ENCODE assay signal across 17 mouse cellular contexts in the genomic region with DNA sequence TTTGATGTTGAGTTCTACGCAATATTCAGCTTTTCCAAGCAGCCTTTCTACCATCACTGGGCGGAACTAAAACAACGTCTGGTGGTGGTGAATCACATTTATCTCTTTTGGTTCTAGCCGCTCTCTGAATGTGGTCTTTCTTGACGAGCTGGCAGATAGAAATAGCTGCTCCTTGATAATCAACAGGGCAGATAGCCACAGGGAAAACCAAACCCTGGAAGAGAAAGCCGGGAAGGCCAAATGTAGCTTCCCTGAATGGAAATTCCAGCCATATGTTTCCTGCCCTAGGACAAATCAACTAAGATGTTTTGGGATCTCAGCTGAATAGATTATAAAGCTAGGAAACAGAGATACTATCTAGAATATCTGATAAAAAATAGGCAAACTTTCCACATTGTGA.
"Had no signal": no experiment of that assay in that cellular context is flagged by ENCODE, and none has a peak within 500 bp of the region (broad histone marks: within the 10 kb centered on the region; RNA-seq: fewer than 3 reads in every experiment).

No protein-coding gene starts in this region.

- ATAC-seq: hindbrain, postnatal 0 days; intestine, embryonic 16.5 days; liver, embryonic 12.5 days had no signal

- DNase-seq: gastrocnemius, postnatal 14 days; gastrocnemius, postnatal 36 days; heart, adult 18-20 months; heart, postnatal 14 days; heart, postnatal 36 days; kidney, adult 11 months; kidney, adult 2 months; kidney, adult 9 months; kidney, postnatal 14 days; kidney, postnatal 36 days; layer of hippocampus, adult 9-11 months; layer of hippocampus, postnatal 36 days; left cerebral cortex, postnatal 4 days; lung, adult 18-20 months had no signal
